Mouse (Mus musculus): ENCODE results near the gene Hc.

Gene Hc

DNA sequence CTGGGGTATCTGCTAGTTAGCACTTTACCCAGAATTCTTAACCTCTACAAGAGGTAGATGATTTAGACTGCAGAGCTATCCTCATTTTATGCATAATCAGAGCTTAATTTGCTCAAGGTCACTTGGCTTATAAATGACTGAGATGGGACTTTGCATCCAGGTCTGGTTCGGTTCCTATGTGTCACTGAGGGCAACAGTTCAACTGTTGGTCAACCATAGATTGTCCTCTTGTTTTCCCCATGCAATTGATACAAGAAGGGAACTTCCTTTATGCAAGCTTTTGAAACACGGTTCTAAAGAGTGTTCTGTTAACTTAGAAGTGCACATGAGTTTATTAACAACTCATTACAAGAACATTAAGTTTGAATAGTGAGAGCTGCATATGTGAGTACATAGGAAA is 2.9 kb downstream of the Hc start:
- DNase-seq (ENCODE audit: low spot score in 2 of 2), result no peak

GRCm38 (mm10) chr2:35057243-35057642 is 4.0 kb downstream of the Hc start:
- DNase-seq (ENCODE audit: low spot score in 2 of 2), result no peak

- DNase-seq (ENCODE audit: low spot score in 2 of 2), result peak in 1 of 2 experiments; percentile 5
These were observed 12.4 kb downstream of the Hc start for GRCm38 (mm10) chr2:35048851-35049250.

- DNase-seq (ENCODE audit: low spot score in 2 of 2), result peak in 1 of 2 experiments; percentile 31
These were observed 16.3 kb downstream of the Hc start for GRCm38 (mm10) chr2:35044956-35045355.

- no peak for DNase-seq (ENCODE audit: low spot score in 2 of 2)
These were observed 22.5 kb downstream of the Hc start for GRCm38 (mm10) chr2:35038580-35039375.

DNA sequence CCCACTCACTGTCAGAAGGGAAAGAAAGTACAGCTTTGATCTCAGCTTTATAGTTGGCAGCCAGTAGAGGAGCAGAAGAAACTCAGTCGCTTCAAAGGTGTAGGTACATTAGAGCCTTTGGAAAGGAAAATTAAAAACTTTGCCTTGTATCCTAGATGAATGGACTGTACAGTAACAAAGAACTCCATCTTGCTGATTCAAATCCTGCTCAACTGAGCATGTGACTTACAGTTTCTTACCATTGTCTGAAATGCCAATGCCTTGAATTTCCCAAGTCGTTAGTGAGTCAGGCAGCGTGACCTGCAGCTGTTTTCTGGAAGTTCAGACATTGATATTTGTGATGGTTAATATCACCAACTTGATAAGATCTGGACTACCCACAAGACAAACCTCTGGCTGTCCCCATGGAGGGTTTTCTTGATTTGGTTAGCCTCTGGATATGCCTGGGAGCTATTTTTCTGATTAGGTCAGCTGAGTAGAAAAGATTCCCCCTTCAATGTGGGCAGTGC is 36.5 kb downstream of the Hc start:
- DNase-seq (ENCODE audit: low spot score in 2 of 2), result no peak

DNA sequence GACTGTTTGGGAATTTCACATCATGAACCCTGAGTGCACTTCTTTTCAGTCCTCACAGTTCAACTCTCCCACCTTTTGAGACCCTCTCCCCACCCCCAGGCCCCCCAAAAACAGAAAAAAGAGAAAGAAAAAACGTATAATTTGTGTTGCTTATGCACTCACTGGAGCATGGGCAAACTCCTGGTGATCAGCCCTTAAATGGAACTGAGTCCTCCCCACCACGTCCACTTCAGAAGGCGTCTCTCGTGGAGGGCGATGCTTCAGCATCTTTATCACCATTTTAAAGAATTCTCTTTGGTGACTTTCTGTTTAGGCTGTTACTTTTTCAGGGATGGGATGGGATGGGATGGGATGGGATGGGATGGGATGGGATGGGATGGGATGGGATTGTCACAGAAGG is 39.4 kb downstream of the Hc start:
- no peak for DNase-seq (ENCODE audit: low spot score in 2 of 2)

GRCm38 (mm10) chr2:35015861-35016260 is 45.4 kb downstream of the Hc start:
- DNase-seq (ENCODE audit: low spot score in 2 of 2), result no peak

- no peak for DNase-seq (ENCODE audit: low spot score in 2 of 2)
These were observed 49.6 kb downstream of the Hc start for GRCm38 (mm10) chr2:35011649-35012048.

- DNase-seq (ENCODE audit: low spot score in 2 of 2), result peak; percentile 36 to 79
These were observed 62.3 kb downstream of the Hc start for GRCm38 (mm10) chr2:34998956-34999355.

GRCm38 (mm10) chr2:34996506-34996905 is 64.7 kb downstream of the Hc start:
- no peak for DNase-seq (ENCODE audit: low spot score in 2 of 2)

DNA sequence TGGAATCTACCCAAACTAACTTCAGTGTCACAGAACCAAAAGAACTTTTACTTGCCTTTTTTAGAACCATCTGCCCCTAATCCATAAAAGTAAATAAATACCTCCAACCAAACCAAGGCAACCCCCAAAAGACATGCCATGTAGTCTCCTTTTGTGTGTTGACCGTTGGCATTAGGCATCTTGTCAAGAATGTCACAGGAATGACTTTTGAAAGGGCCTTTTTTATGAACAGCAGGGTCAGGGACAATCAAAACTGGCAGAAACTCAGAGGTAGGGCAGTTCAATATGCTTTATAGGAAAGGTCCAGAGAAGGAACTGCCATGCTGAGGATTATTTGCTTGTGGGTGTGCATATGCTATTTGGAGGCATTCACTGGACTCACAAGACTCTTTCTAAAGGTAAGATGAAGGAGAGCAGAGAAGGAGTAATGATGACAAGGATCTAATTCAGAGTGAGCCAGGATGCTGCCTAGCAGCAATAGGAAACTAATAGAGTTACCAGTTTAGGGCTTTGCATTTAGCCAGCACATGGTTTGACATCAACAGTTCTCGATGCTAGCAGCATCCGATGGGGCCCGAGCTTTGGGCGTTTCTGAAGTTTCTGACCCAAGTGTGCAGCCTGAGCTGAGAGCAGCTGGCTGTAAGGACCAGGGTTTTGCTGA is 67.4 kb downstream of the Hc start:
- no peak for DNase-seq (ENCODE audit: low spot score in 2 of 2)

GRCm38 (mm10) chr2:34992729-34993695 is 68.2 kb downstream of the Hc start:
- DNase-seq (ENCODE audit: low spot score in 2 of 2), result peak in 1 of 2 experiments; percentile 51

- no peak for DNase-seq (ENCODE audit: low spot score in 2 of 2)
These were observed 69.3 kb downstream of the Hc start for GRCm38 (mm10) chr2:34991966-34992365.

DNA sequence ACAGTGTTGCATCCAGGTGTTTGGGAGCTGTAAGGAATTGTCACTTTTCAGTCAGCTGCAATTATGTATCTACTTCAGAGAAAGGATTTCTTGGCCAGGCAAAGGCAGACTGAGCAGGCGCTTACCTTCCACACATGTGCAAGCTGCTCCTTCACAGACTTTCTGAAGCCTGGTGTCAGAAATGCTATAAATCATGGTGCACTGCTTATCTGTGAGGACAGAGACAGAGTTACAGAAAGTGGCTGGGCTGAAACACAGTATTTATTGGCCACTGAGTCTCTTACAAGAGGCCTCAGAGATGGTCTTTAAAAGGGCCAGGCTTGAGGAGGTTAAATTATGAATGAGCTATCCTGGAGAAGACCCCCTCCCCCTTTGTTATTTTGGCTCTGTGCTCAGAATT is 71.5 kb downstream of the Hc start:
- no peak for DNase-seq (ENCODE audit: low spot score in 2 of 2)

DNA sequence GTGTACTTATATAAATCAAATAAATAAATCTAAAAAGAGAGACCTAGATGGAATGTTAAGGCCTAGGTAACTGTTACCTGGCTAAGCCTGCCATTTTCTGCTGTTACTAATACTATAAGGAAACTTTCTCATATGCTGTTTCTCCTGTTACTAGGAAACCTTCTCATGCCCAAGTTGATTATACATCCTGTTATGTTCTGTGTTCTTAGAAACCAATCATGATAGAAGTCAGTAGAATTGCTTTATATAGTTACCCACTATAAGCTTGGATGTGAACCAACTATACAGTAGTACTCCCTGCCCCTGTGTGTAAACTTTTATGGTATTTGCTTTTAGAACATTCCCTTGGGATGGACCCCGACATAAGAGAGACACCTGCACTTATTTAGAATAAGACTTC is 73.6 kb downstream of the Hc start:
- no peak for DNase-seq (ENCODE audit: low spot score in 2 of 2)

GRCm38 (mm10) chr2:34984885-34985284 is 76.4 kb downstream of the Hc start:
- no peak for DNase-seq (ENCODE audit: low spot score in 2 of 2)

- no peak for DNase-seq (ENCODE audit: low spot score in 2 of 2)
These were observed 78.1 kb downstream of the Hc start for GRCm38 (mm10) chr2:34982906-34983698.

DNA sequence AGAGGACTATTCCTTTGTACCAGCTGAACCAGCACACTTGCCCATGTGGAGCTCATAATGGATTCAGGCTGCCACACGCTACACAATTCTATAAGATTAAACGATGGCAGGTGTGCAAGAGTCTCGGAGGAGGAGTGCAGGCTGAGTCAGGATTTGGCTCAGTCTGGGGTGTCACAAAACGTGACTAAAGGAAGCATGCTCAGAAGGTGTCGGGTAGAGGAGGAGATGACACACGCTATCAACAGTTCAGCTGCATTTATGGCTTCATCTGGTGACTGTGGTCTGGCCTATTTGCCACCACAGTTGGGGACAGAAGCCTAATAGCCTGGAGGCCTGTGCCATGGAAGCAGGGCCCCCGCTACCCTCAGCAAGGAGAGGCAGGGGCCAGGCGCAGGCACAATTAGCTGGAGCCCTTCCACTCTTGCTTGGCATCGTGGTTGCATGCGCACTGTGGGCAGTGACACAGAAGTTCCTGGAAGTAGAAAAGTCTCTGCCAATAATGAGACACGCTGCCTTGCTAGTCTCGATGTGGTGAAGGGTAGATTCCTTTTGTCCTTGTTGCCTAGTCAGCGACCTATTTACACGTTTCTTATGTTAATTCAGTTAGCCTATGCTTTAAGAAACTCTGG is 79.0 kb downstream of the Hc start:
- peak; percentile 37 to 68 for DNase-seq (ENCODE audit: low spot score in 2 of 2)

GRCm38 (mm10) chr2:34979459-34980011 is 81.7 kb downstream of the Hc start:
- DNase-seq (ENCODE audit: low spot score in 2 of 2), result no peak
